Mouse (Mus musculus) brain, embryonic 14.5 days (tissue): ENCODE data around the gene Pitx1.

ENCODE experiments used
- CTCF ChIP-seq: fragments of 200-500 bp; IDR thresholded peaks from 2 replicates; pipeline ENCODE4 v1.5.1; 2012; ENCODE audit warnings: inconsistent platforms, mild to moderate bottlenecking, moderate library complexity, borderline replicate concordance; ENCODE audit not compliant: insufficient read depth, insufficient read length; ENCODE audit errors: extremely low read depth
- POLR2A ChIP-seq: fragments of 200-500 bp; IDR thresholded peaks from 2 replicates; pipeline ENCODE4 v1.6.1; 2012; ENCODE audit warnings: mild to moderate bottlenecking, inconsistent platforms, borderline replicate concordance; ENCODE audit not compliant: poor library complexity, insufficient read depth, insufficient read length, severe bottlenecking; ENCODE audit errors: extremely low read depth

DNA sequence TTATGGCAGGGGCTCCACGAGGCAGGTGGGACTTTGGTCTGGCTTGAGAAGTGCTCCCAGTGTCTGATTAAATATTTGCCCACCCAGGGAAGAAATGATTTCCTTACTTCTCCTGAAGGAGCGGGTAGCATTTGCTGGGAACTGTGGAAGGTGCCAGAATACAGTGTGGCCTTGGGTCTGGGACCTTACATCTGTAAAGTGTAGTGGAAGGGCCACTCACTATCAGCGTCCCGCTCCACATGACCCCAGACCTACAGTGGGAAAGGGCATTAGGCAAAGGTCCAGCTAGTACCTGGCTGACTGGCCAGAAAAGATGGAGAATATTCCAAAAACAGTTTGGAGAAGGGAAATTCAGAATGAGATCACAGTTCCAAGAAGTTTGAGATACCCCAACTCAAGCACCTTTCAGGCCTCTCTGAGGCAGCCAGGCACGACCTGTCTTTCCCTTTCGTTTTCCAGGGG, 8.3 kb downstream of the Pitx1 start:
- TF ChIP-seq CTCF = no peak
- TF ChIP-seq POLR2A = no peak
